Mouse (Mus musculus) embryonic facial prominence, embryonic 15.5 days (tissue): ENCODE results near the gene Mogs. TPM values are rescaled to one million over a fixed set of nuclear protein-coding genes. Genes with fewer than 3 reads are reported as not detected.

Experiments
- ATAC-seq: fragments of 200-750 bp; cut with Nextera tagmentation; 2 replicates; pipeline ENCODE4 v1.8.0; 2017; ENCODE audit warnings: low read depth, moderate TSS enrichment; ENCODE audit not compliant: insufficient number of reproducible peaks, low FRiP score, low TSS enrichment
- H3K27ac ChIP-seq: fragments of 300-500 bp; sonication (generic); replicated peaks from 2 replicates; pipeline ENCODE4 v1.5.1; 2015; ENCODE audit warnings: mild to moderate bottlenecking, inconsistent platforms
- H3K27me3 ChIP-seq: fragments of 300-500 bp; sonication (generic); 2 replicates; pipeline ENCODE4 v1.6.1; 2015; ENCODE audit warnings: inconsistent platforms
- H3K36me3 ChIP-seq: fragments of 300-500 bp; sonication (generic); 2 replicates; pipeline ENCODE4 v1.6.1; 2015; ENCODE audit warnings: mild to moderate bottlenecking, inconsistent platforms
- H3K4me1 ChIP-seq: fragments of 300-500 bp; sonication (generic); 2 replicates; pipeline ENCODE4 v1.6.1; 2015; ENCODE audit warnings: inconsistent platforms
- H3K4me2 ChIP-seq: fragments of 300-500 bp; sonication (generic); replicated peaks from 2 replicates; pipeline ENCODE4 v1.6.1; 2015; ENCODE audit warnings: mild to moderate bottlenecking, inconsistent platforms
- H3K4me3 ChIP-seq: fragments of 300-500 bp; sonication (generic); replicated peaks from 2 replicates; pipeline ENCODE4 v1.5.1; 2015; ENCODE audit warnings: mild to moderate bottlenecking, inconsistent platforms
- H3K9ac ChIP-seq: fragments of 300-500 bp; sonication (generic); 2 replicates; pipeline ENCODE4 v1.6.1; 2015; ENCODE audit warnings: inconsistent platforms
- H3K9me3 ChIP-seq: fragments of 300-500 bp; sonication (generic); replicated peaks from 2 replicates; pipeline ENCODE4 v1.6.1; 2016; ENCODE audit warnings: inconsistent platforms
- WGBS: fragments of 180-500 bp; shearing (Covaris S2); methylation state at CpG from one replicate; pipeline ENCODE4 v1.1.7; 2015; 5-methylcytosine and 5-hydroxymethylcytosine counted together
- polyA plus RNA-seq: library from polyadenylated mRNA; unstranded; fragments of >200 nt; fragmentation: Nextera tagmentation; extraction: Ambion mirVana; gene quantifications from 2 replicates; pipeline ENCODE4 v1.2.1, GENCODE M21; 2015

Mogs gene
- polyA plus RNA-seq, 1 experiment from 2014 or later: 50.7 TPM

DNA sequence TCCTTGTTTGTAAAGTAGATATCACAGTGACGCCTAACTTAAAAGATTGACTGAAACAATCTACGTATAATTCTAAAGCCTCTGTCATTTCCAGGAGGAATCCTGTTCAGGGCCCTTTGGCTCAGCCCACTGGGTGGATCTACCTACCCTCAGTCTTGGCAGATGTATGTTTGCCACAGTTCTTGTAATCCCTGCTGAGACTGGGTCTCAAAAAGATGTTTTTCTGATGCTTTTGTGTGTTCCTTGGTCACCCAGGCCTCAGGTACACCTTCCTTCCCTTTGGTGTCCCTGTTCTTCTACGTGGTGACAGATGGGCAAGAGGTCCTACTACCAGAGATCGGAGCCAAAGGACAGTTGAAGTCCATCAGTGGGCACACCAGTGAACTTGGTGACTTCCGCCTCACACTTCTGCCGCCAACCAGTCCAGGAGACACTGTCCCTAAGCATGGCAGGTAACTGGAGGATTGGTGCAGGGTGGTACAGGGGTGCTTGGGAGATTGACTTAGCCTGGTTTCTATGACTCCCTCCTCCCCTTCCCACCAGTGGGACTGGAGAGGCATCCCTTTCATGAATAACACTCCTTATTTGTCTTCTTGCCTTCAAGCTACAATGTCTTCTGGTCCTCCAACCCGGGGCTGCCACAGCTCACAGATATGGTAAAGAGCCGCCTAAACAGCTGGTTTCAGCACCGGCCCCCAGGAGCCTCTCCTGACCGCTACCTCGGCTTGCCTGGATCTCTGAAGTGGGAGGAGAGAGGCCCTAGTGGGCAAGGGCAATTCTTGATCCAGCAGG lies 1.3 kb downstream of the Mogs start:
- peaks cover 43% of the 10 kb centered on the region for H3K4me1 ChIP-seq
- peak overlapping the region; percentile 92 for H3K4me2 ChIP-seq
- no peaks in the 10 kb centered on the region for H3K27me3 ChIP-seq
- H3K36me3 ChIP-seq: peaks cover 31% of the 10 kb centered on the region
- peak overlapping the region; percentile 86 for H3K9ac ChIP-seq
- no peak for ATAC-seq
- WGBS: 73% methylated on average over 11 of the region's 11 CpGs
- no peaks in the 10 kb centered on the region for H3K9me3 ChIP-seq
- peak overlapping the region; percentile 86; the same call in 1 of the 2 replicates for H3K27ac ChIP-seq
- H3K4me3 ChIP-seq: peak overlapping the region; percentile 90

GRCm38 (mm10) chr6:83117165-83117438 lies 1.8 kb downstream of the Mogs start:
- no peak overlapping the region for H3K9ac ChIP-seq
- no peak overlapping the region for H3K4me2 ChIP-seq

DNA sequence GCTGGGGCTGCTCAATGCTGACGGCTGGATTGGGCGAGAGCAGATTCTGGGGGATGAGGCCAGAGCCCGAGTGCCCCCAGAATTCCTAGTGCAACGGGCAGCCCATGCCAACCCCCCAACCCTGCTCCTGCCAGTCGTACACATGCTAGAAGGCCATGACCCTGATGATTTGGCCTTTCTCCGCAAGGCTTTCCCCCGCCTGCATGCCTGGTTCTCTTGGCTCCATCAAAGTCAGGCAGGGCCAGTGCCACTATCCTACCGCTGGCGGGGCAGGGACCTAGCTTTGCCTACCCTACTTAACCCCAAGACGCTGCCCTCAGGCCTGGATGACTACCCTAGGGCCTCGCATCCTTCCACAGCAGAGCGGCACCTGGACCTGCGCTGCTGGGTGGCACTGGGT lies 2.3 kb downstream of the Mogs start:
- Histone ChIP-seq H3K9ac (no peak overlapping the region), H3K9me3 (no peaks in the 10 kb centered on the region), H3K36me3 (peaks cover 31% of the 10 kb centered on the region), H3K27ac (no peak overlapping the region), H3K4me2 (no peak overlapping the region), H3K4me1 (peaks cover 52% of the 10 kb centered on the region), H3K4me3 (no peak overlapping the region), H3K27me3 (no peaks in the 10 kb centered on the region)
- 86% methylated on average over 13 of the region's 13 CpGs for WGBS
- no peak for ATAC-seq

More at GRCm38 (mm10) chr6:83117165-83117438, 1.8 kb downstream of the Mogs start:
- WGBS: 77% methylated on average over 4 of the region's 4 CpGs
- no peak for ATAC-seq
- H3K4me3 ChIP-seq: no peak overlapping the region
- H3K4me1 ChIP-seq: peaks cover 46% of the 10 kb centered on the region
- H3K9me3 ChIP-seq: no peaks in the 10 kb centered on the region
- H3K36me3 ChIP-seq: peaks cover 31% of the 10 kb centered on the region
- no peak overlapping the region for H3K27ac ChIP-seq
- H3K27me3 ChIP-seq: no peaks in the 10 kb centered on the region

DNA sequence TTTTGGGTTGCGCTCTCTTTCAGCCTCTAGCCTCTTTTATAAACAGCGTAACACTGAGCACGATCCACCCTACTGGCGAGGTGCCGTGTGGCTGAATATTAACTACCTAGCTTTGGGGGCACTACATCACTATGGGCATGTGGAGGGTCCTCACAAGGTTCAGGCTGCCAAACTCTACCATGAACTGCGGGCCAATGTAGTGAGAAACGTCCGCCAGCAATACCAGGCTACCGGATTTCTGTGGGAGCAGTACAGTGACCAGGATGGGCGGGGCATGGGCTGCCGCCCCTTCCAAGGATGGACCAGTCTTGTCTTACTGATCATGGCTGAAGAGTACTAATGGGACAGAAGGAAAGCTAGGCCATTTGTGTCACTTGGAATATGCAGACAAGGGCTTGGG lies 3.1 kb downstream of the Mogs start:
- Histone ChIP-seq H3K9ac (no peak overlapping the region), H3K4me3 (no peak overlapping the region), H3K9me3 (no peaks in the 10 kb centered on the region), H3K4me1 (peaks cover 58% of the 10 kb centered on the region), H3K27me3 (no peaks in the 10 kb centered on the region), H3K4me2 (no peak overlapping the region), H3K36me3 (peaks cover 31% of the 10 kb centered on the region), H3K27ac (no peak overlapping the region)
- 81% methylated on average over 11 of the region's 11 CpGs for WGBS
- no peak for ATAC-seq

DNA sequence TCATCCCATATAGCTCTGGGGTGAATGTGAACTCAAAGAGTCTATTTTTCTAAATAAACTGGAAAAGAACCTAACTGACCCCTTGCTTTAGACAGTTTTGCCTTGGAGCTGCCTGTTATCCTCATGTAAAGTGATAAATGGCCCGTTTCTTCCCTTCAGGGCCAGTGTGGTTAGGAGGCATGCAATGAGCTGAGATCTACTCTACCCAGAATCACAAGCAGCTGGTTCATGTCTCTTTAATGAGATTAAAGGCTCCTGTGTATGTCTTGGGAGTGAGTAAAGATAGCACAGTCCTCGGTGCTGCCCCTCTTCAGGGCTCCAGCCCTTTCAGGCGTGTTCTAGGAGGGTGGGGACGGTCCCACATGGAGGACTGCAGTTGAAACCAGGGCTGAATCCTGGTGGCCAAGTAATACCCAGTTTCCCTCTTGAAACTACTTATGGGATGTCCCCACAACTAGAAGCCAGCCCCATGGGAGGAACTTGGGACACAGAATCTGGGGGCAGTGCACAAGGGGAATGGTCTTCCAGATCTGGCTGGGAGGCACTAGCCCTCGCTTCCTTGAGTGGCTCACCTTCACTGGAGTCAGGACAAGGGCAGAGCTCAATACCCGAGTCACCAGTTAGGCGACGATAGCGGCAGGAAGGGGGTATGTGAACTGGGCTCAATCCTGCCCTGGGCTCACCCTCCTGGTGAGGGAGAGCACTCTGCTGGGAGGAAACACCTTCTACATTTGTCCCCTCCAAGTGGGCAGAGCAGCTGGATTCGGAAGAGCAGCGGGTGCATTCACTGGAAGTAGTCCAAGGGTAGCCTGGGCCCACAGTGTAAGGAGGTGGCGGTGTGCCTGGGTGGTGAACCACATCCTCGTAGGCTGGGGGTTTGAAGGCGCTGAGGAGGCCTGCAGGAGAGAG lies 3.8 kb downstream of the Mogs start:
- Histone ChIP-seq H3K27ac (no peak overlapping the region), H3K4me3 (no peak overlapping the region), H3K9ac (no peak overlapping the region), H3K4me1 (peaks cover 62% of the 10 kb centered on the region), H3K36me3 (peaks cover 31% of the 10 kb centered on the region), H3K4me2 (no peak overlapping the region), H3K27me3 (no peaks in the 10 kb centered on the region), H3K9me3 (no peaks in the 10 kb centered on the region)
- no peak for ATAC-seq
- 77% methylated on average over 14 of the region's 14 CpGs for WGBS

DNA sequence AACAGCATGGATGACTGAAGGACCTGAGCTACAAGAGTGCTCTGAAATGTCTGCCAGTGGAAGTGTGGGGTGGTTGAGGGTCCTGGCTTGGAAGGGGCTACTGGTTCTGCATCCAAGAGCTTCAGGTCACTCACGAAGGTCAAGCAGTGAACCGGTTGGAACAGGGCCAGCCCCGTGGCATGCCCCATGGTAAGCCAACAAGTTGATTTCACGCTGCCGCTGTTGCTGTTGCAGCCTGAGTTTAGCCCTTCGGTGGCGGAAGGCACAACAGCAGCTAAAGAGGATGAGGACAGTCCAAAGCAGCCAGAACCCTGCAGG lies 4.4 kb downstream of the Mogs start:
- Histone ChIP-seq H3K36me3 (peaks cover 31% of the 10 kb centered on the region), H3K4me2 (0 out of 2 replicates have a peak overlapping the region, but pooled peaks have one; percentile 97), H3K4me1 (peaks cover 63% of the 10 kb centered on the region), H3K27ac (no peak overlapping the region), H3K27me3 (no peaks in the 10 kb centered on the region), H3K4me3 (peak overlapping the region; percentile 85; the same call in 1 of the 2 replicates), H3K9me3 (no peaks in the 10 kb centered on the region), H3K9ac (no peak overlapping the region)
- ATAC-seq: no peak
- WGBS: 69% methylated on average over 7 of the region's 7 CpGs

- Histone ChIP-seq H3K4me1 (peaks cover 58% of the 10 kb centered on the region), H3K27ac (peak within 1 kb of the TSS; percentile 98), H3K4me3 (peak within 1 kb of the TSS; percentile 85), H3K9ac (peak within 1 kb of the TSS; percentile 87), H3K4me2 (peak within 1 kb of the TSS; percentile 97), H3K36me3 (peaks cover 31% of the 10 kb centered on the region), H3K27me3 (no peaks in the 10 kb centered on the region), H3K9me3 (no peaks in the 10 kb centered on the region)
- WGBS: under 1% methylated on average over 38 of the region's 38 CpGs
- ATAC-seq: peak; percentile 97
Measured at GRCm38 (mm10) chr6:83120930-83121862, 5.9 kb downstream of the Mogs start, which contains the start of gene Wbp1. TSS of gene Wbp1 (minus strand) at chr6:83121559.

DNA sequence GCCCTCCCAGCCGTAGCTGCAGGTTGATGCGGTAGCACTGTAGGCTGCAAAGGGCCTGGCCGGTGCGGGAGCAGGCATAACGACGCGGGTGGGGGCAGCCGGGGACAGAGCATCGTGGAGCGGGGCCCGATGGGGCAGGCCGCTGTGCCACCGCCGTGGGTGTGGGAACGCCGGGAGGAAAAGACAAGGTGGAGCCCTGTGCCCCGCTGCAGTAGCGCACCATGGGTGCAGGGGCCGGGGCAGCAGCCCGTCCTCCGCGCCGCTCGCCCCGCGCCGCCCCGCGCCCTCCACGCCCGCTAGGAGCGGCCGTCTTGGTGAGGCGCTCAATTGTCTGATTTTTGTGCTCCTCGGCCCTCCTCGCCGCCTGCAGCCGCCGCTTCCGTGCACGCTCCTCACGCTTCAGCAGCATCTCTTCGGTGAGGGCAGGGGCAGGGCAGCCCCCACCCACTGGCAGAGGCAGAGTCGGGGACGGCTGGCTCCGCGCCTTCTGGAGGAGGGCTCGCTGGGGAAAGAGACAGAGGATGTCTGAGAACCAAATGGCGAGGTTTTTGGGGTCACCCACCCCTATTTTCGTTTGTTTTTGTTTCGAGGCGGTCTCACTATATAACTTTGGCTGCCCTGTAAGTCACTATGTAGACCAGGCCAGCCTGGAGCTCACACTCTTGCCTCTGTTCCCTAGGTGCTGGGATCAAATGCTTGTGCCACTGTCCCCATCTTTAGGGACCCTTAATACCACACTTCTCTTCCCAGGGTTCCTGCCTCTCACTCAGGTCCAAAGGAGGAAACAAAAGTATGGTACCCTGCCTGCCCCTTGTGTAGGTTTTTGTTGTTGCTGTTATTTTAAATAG lies 6.8 kb downstream of the Mogs start:
- Histone ChIP-seq H3K27ac (peak overlapping the region; percentile 98), H3K4me3 (peak overlapping the region; percentile 85), H3K36me3 (peaks cover 28% of the 10 kb centered on the region), H3K4me2 (peak overlapping the region; percentile 97), H3K27me3 (no peaks in the 10 kb centered on the region), H3K9me3 (no peaks in the 10 kb centered on the region), H3K4me1 (peaks cover 49% of the 10 kb centered on the region), H3K9ac (peak overlapping the region; percentile 87)
- WGBS: under 1% methylated on average over 52 of the region's 52 CpGs
- no peak for ATAC-seq

DNA sequence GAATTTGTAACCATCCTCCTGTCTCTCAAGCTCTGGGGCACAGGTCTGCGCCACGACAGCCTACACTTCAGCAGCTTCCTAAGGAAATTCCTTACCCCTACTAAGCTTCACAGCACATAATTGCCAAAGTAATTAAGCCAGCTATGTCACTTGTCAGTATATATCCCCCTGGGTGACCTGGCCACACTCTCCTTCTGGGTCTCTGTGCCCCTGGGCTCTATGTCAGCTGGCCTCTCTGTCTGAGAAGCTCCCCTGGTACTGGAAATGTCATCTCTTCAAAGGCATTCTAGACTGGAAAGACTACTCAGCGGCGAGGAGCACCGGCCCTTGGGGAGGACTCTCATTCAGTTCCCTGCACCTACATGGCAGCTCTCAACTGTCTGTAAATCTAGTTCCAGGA lies 7.7 kb downstream of the Mogs start:
- peak overlapping the region; percentile 85 for H3K4me3 ChIP-seq
- peaks cover 19% of the 10 kb centered on the region for H3K36me3 ChIP-seq
- no peak overlapping the region; the same call in 1 of the 2 replicates for H3K9ac ChIP-seq
- H3K4me2 ChIP-seq: peak overlapping the region; percentile 97
- H3K4me1 ChIP-seq: peaks cover 45% of the 10 kb centered on the region
- H3K27me3 ChIP-seq: no peaks in the 10 kb centered on the region
- no peaks in the 10 kb centered on the region for H3K9me3 ChIP-seq
- WGBS: 64% methylated on average over 5 of the region's 5 CpGs
- H3K27ac ChIP-seq: no peak overlapping the region
- no peak for ATAC-seq

DNA sequence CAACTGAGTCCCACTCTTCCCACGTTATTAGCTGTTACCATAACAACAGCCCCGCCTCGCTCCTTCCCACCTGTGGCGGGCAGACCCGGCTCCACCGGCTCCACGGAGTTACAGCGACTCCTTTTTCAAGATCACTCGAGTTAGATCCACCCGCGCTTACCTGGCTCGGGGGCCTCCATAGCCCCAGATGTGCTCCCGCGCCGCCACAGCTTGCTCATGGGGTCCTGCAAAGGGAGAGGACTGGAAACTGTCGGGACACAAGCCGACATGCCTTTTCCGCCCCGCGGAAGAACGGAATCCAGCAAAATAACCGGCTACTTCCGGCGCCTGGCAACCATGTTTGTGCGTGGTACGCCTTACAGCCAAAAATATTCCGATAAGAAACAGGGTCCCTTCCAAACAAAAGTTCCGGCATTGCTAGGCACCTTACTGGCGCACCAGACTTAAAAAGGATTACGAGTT lies 9.6 kb downstream of the Mogs start:
- Histone ChIP-seq H3K4me3 (peak overlapping the region; percentile 84), H3K36me3 (no peaks in the 10 kb centered on the region), H3K4me1 (peaks cover 35% of the 10 kb centered on the region), H3K4me2 (peak overlapping the region; percentile 90), H3K9me3 (no peaks in the 10 kb centered on the region), H3K9ac (peak overlapping the region; percentile 64), H3K27me3 (no peaks in the 10 kb centered on the region), H3K27ac (peak overlapping the region; percentile 85)
- ATAC-seq: no peak
- under 1% methylated on average over 30 of the region's 30 CpGs for WGBS
